Mouse (Mus musculus) liver, embryonic 11.5 days (tissue): ENCODE measurements at regions not wholly inside any gene's neighbourhood (a gene's known extent, or its start where the extent isn't known, plus 50 kb on each side); places are given as distances from the start of the nearest gene placed in this dataset.

Source experiments
- ATAC-seq: fragments of 200-750 bp; cut with Nextera tagmentation; replicated peaks from 2 replicates; pipeline ENCODE4 v1.8.0; 2017; ENCODE audit warnings: moderate number of reproducible peaks, mild to moderate bottlenecking, moderate TSS enrichment, moderate library complexity; ENCODE audit not compliant: low FRiP score
- DNase-seq: peaks from one replicate; pipeline ENCODE4 v3.0.0-alpha.2; 2017; ENCODE audit warnings: low spot score
- H3K27ac ChIP-seq: fragments of 300-500 bp; sonication (generic); 2 replicates; pipeline ENCODE4 v1.5.1; 2014; ENCODE audit warnings: mild to moderate bottlenecking, low read depth, low read length, control low read depth
- H3K27me3 ChIP-seq: fragments of 300-500 bp; sonication (generic); replicated peaks from 2 replicates; pipeline ENCODE4 v1.6.1; 2014; ENCODE audit warnings: low read length, mixed read lengths; ENCODE audit not compliant: control insufficient read depth, insufficient read depth
- H3K36me3 ChIP-seq: fragments of 300-500 bp; sonication (generic); 2 replicates; pipeline ENCODE4 v1.6.1; 2014; ENCODE audit warnings: mild to moderate bottlenecking, low read length, moderate library complexity, mixed read lengths; ENCODE audit not compliant: control insufficient read depth, insufficient read depth
- H3K4me1 ChIP-seq: fragments of 300-500 bp; sonication (generic); replicated peaks from 2 replicates; pipeline ENCODE4 v1.6.1; 2014; ENCODE audit warnings: low read length, mixed read lengths; ENCODE audit not compliant: control insufficient read depth, insufficient read depth
- H3K4me2 ChIP-seq: fragments of 300-500 bp; sonication (generic); 2 replicates; pipeline ENCODE4 v1.6.1; 2014; ENCODE audit warnings: mild to moderate bottlenecking, control low read depth, moderate library complexity
- H3K4me3 ChIP-seq: fragments of 300-500 bp; sonication (generic); 2 replicates; pipeline ENCODE4 v1.5.1; 2014; ENCODE audit warnings: low read depth, low read length, control low read depth
- H3K9ac ChIP-seq: fragments of 300-500 bp; sonication (generic); 2 replicates; pipeline ENCODE4 v1.6.1; 2014; ENCODE audit warnings: low read depth, low read length, control low read depth
- H3K9me3 ChIP-seq: fragments of 300-500 bp; sonication (generic); 2 replicates; pipeline ENCODE4 v1.6.1; 2016; ENCODE audit warnings: low read length, inconsistent platforms, mixed read lengths; ENCODE audit not compliant: control insufficient read depth
- WGBS: fragments of 180-500 bp; shearing (Covaris S2); extraction: QIAGEN DNeasy Blood & Tissue Kit; methylation state at CpG from one replicate; pipeline ENCODE4 v1.1.7; 2014; 5-methylcytosine and 5-hydroxymethylcytosine counted together

GRCm38 (mm10) chr3:50813760-50814400 is 370.5 kb upstream of the Slc7a11 start:
- H3K9me3 ChIP-seq = no peaks in the 10 kb centered on the region
- H3K27ac ChIP-seq = no peak overlapping the region
- WGBS = 78% methylated on average over 5 of the region's 5 CpGs
- no peaks in the 10 kb centered on the region for H3K36me3 ChIP-seq
- DNase-seq = no peak
- H3K4me2 ChIP-seq = no peak overlapping the region
- ATAC-seq = no peak
- H3K4me3 ChIP-seq = no peak overlapping the region
- no peaks in the 10 kb centered on the region for H3K27me3 ChIP-seq
- H3K9ac ChIP-seq = no peak overlapping the region
- H3K4me1 ChIP-seq = no peaks in the 10 kb centered on the region

- Histone ChIP-seq H3K9me3 (no peaks in the 10 kb centered on the region), H3K27me3 (no peaks in the 10 kb centered on the region), H3K27ac (no peak overlapping the region), H3K36me3 (no peaks in the 10 kb centered on the region), H3K4me3 (no peak overlapping the region), H3K9ac (no peak overlapping the region), H3K4me2 (no peak overlapping the region), H3K4me1 (no peaks in the 10 kb centered on the region)
- DNase-seq (no peak), ATAC-seq (no peak)
- 67% methylated on average over 10 of the region's 10 CpGs for WGBS
These were observed 372.3 kb upstream of the Slc7a11 start for GRCm38 (mm10) chr3:50815716-50816115.

GRCm38 (mm10) chr3:50816479-50816878 is 373.1 kb upstream of the Slc7a11 start:
- Histone ChIP-seq H3K9ac (no peak overlapping the region), H3K4me2 (no peak overlapping the region), H3K27ac (no peak overlapping the region), H3K36me3 (no peaks in the 10 kb centered on the region), H3K4me1 (no peaks in the 10 kb centered on the region), H3K9me3 (no peaks in the 10 kb centered on the region), H3K4me3 (no peak overlapping the region), H3K27me3 (no peaks in the 10 kb centered on the region)
- 79% methylated on average over 8 of the region's 8 CpGs for WGBS
- ATAC-seq (no peak), DNase-seq (no peak)

- Histone ChIP-seq H3K9ac (no peak overlapping the region), H3K27ac (no peak overlapping the region), H3K27me3 (no peaks in the 10 kb centered on the region), H3K4me1 (no peaks in the 10 kb centered on the region), H3K4me2 (no peak overlapping the region), H3K4me3 (no peak overlapping the region), H3K36me3 (no peaks in the 10 kb centered on the region), H3K9me3 (no peaks in the 10 kb centered on the region)
- 64% methylated on average over 3 of the region's 3 CpGs for WGBS
- no peak for DNase-seq
- no peak for ATAC-seq
These were observed 373.9 kb upstream of the Slc7a11 start for GRCm38 (mm10) chr3:50817361-50817760.

GRCm38 (mm10) chr3:50820776-50821175 is 377.4 kb upstream of the Slc7a11 start:
- Histone ChIP-seq H3K4me2 (no peak overlapping the region), H3K36me3 (no peaks in the 10 kb centered on the region), H3K27ac (no peak overlapping the region), H3K4me1 (no peaks in the 10 kb centered on the region), H3K9me3 (no peaks in the 10 kb centered on the region), H3K27me3 (no peaks in the 10 kb centered on the region), H3K9ac (no peak overlapping the region), H3K4me3 (no peak overlapping the region)
- ATAC-seq (no peak), DNase-seq (no peak)
- WGBS = 74% methylated on average over 1 of the region's 1 CpGs

GRCm38 (mm10) chr3:50825534-50826423 is 382.4 kb upstream of the Slc7a11 start:
- no peak overlapping the region for H3K4me2 ChIP-seq
- no peaks in the 10 kb centered on the region for H3K9me3 ChIP-seq
- H3K27me3 ChIP-seq = no peaks in the 10 kb centered on the region
- H3K9ac ChIP-seq = no peak overlapping the region
- 73% methylated on average over 5 of the region's 5 CpGs for WGBS
- ATAC-seq (no peak), DNase-seq (no peak)
- H3K4me1 ChIP-seq = no peaks in the 10 kb centered on the region
- H3K4me3 ChIP-seq = no peak overlapping the region
- no peak overlapping the region for H3K27ac ChIP-seq
- no peaks in the 10 kb centered on the region for H3K36me3 ChIP-seq

- no peak overlapping the region for H3K4me2 ChIP-seq
- H3K27ac ChIP-seq = no peak overlapping the region
- H3K27me3 ChIP-seq = no peaks in the 10 kb centered on the region
- H3K4me1 ChIP-seq = no peaks in the 10 kb centered on the region
- ATAC-seq (no peak), DNase-seq (no peak)
- 75% methylated on average over 2 of the region's 2 CpGs for WGBS
- H3K36me3 ChIP-seq = no peaks in the 10 kb centered on the region
- no peak overlapping the region for H3K4me3 ChIP-seq
- H3K9ac ChIP-seq = no peak overlapping the region
- no peaks in the 10 kb centered on the region for H3K9me3 ChIP-seq
These were observed 383.0 kb upstream of the Slc7a11 start for GRCm38 (mm10) chr3:50826424-50826819.

GRCm38 (mm10) chr3:50829211-50829610 is 385.8 kb upstream of the Slc7a11 start:
- H3K36me3 ChIP-seq = no peaks in the 10 kb centered on the region
- no peaks in the 10 kb centered on the region for H3K27me3 ChIP-seq
- no peak overlapping the region for H3K4me3 ChIP-seq
- H3K4me2 ChIP-seq = no peak overlapping the region
- DNase-seq = no peak
- no peak overlapping the region for H3K9ac ChIP-seq
- H3K4me1 ChIP-seq = no peaks in the 10 kb centered on the region
- ATAC-seq = no peak
- no peaks in the 10 kb centered on the region for H3K9me3 ChIP-seq
- H3K27ac ChIP-seq = no peak overlapping the region
- WGBS = 66% methylated on average over 3 of the region's 3 CpGs

- Histone ChIP-seq H3K9ac (no peak overlapping the region), H3K27ac (no peak overlapping the region), H3K27me3 (no peaks in the 10 kb centered on the region), H3K4me3 (no peak overlapping the region), H3K4me1 (no peaks in the 10 kb centered on the region), H3K4me2 (no peak overlapping the region), H3K36me3 (no peaks in the 10 kb centered on the region), H3K9me3 (no peaks in the 10 kb centered on the region)
- no peak for DNase-seq
- ATAC-seq = no peak
- WGBS = 82% methylated on average over 6 of the region's 6 CpGs
These were observed 387.0 kb upstream of the Slc7a11 start for GRCm38 (mm10) chr3:50830446-50830845.
